Mouse (Mus musculus) erythroid progenitor cell, adult 5-6 weeks (primary cell): ENCODE measurements around the gene Ncmap. TPM values are rescaled to one million over a fixed set of nuclear protein-coding genes. Genes with fewer than 3 reads are reported as not detected.
"Not testable (repeated sequence)": the region's sequence is repeated elsewhere in the genome, so short reads cannot be mapped to it uniquely, and the experiment has no call there.

Experiments
- ATAC-seq: replicated peaks from 2 replicates; pipeline ENCODE4 v1.8.0; 2016; ENCODE audit warnings: moderate number of reproducible peaks, mild to moderate bottlenecking, moderate TSS enrichment, inconsistent platforms; ENCODE audit not compliant: poor library complexity, low FRiP score, severe bottlenecking
- total RNA-seq, 2 experiments: library from RNA; stranded (forward) in 1 of 2; stranded (reverse) in 1 of 2; fragments of 150-400 nt in 1 of 2; fragments of 186-747, 209-891 nt in 1 of 2; gene quantifications; 2 replicates each; pipeline versions ENCODE4 v1.2.3 to v1.2.4; 2015 to 2017; ENCODE audit warnings: low replicate concordance in 2 of 2

Gene Ncmap
- total RNA-seq, 2 experiments from 2014 or later, result not detected

DNA sequence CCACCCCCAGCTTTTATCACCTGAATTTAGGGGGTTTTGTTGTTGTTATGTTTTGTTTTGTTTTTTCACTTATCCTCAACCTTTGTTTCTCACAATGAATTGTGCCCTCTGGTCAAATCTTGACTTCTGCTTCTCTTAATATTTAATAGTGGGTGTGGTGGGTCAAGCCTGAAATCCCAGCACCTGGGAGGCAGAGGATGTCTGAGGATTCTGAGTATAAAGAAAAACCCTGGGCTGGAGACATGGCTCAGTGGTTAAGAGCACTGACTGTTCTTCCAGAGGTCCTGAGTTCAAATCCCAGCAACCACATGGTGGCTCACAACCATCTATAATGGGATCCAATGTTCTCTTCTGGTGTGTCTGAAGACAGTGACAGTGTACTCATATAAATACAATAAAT lies 43.3 kb downstream of the Ncmap start:
- not testable (repeated sequence) for ATAC-seq

DNA sequence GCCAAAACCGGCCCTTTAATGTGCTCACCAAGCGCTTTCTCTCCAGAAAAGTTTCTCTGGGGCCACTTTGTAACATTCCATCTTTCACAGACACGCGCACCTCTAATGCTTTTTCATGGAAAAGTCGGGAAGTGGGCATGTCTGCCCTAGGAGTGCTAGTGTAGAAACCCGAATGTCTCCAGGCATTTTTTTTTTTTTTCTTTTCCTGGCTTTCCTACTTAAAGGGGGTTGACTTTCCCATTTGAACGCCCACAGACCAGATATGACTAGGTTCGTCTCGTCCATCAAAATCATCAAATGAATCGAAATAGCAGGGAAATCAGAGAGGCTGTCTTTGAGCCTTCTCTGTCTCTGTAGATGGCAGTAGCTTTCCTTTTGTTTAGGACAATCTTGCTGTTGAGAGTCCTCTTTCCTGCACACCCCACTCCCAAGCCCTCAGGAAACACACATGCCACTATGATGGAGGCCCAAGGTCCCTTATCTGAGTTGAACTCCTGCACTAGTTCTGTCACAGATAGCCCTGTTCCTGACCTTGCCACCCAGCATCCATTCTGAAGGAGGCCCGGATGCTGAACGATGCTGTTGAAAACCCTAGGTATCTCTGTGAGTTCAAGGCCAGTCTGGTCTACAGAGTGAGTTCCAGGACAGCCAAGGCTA lies 44.1 kb downstream of the Ncmap start:
- ATAC-seq, result peak; percentile 59

DNA sequence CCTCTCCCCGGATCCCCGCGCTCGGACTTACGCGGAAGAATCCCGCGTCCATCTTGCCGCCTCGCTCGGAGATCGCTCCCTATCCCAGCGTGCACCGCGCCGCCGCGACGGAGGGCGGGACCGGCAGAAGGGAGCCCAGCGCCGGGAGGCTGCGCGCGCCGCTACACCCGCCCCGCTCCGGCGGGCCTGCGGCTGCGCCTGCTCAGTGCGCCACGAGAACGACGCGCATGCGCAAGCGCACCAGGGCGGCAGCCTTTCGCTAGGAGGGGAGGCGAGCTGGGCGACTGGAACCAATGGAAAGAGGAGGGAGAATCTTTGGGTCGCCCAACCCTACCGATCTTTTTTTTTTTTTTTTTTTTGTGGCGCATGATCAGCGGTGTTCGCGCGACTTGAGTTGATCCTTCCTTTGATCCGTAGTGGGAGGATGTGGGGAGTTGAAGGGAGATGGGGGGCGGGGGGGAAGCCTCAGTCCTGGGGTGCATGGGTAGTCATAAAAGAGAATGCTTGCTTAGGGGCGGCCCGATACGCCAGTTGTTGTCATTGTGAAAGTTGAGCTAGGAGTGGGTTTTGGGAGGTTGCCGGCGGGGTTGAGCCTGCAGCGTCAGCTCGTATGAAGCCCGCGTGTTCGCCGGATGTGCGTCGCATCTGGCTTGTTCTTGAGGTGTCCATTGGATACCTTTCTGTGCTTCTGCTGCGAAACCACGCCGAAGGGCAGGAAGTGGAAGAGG lies 44.8 kb downstream of the Ncmap start, which contains the start of gene Srrm1:
Gene Srrm1, minus strand, starts transcription at position 256 of the 728 bp plus-strand sequence.
- peak; percentile 84 for ATAC-seq

DNA sequence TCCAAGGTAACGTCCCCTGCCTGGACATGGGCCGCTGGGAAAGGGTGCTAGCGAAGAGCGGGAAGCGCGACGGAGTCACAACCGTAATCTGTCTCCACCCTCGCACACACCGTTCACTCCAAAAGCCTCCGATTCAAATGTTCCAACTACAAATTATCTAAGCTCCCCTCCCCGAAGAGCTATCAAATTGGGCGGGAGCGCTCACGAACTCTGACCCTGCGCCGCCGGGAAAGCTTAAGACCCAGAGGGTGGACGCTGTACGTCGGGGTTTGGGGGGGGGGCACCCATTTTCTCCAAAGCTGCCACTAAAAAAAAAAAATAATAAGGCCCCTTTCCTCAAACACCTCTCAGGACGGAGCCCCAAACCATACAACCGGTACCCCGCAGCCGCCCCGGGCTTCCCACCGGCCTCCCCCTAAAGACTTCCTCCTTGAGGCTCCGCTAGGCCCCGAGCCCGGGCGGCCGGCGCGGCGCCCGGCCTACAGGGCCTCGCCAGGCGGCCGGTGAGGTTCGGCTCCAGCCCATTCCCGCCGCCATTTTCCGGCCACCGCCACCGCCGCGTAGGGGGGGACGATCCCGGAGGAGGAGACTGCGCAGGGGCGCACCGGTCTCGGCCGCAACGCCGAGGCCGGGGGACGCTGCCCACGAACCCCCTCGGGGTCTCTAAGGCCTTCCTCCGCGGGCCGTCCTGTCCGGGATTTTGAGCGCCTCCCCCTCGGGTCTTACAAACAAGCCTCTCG lies 45.5 kb downstream of the Ncmap start:
- peak; percentile 65 for ATAC-seq

DNA sequence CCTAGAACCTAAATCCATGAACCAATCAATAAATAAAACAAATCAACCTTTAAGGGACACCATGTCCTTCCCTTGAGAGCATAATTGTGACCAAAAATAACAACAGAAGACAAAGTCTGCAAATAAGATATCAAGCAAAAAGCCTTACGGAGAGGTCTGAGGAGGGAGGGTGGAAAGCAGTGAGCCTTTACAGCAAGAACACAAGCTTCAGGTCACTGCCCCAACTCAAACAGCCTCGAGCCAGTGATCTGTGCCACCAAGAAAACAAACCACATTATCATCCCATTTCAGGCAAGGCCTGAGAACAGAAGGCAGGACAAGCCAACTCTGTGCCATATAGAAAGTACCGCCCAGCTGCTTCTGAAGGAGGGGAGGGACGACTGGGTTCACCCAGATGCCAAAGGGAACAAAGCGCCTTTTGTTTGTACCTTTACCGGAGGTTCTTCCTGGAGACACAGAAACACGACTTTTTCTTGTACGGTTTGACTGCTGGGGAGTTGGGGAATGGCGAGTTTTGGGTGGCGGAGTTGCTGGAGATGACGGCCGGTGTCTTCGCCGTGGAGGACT lies 60.6 kb downstream of the Ncmap start:
- no peak for ATAC-seq

DNA sequence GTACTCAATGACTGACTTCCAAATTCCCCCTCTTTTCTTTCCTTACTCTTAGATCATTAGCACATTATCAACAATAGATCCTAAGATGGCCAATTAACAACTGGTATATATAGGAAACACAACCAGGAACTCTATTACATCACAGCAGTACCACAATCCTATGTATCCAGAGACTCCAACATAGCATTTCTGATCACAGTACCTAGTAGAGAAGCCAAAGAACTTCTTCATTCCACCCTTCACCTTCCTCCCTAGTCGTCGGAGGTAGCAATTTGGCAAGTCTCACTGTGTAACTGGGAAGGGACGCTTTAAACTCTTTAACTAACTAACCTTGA lies 62.0 kb downstream of the Ncmap start:
- ATAC-seq, result no peak

DNA sequence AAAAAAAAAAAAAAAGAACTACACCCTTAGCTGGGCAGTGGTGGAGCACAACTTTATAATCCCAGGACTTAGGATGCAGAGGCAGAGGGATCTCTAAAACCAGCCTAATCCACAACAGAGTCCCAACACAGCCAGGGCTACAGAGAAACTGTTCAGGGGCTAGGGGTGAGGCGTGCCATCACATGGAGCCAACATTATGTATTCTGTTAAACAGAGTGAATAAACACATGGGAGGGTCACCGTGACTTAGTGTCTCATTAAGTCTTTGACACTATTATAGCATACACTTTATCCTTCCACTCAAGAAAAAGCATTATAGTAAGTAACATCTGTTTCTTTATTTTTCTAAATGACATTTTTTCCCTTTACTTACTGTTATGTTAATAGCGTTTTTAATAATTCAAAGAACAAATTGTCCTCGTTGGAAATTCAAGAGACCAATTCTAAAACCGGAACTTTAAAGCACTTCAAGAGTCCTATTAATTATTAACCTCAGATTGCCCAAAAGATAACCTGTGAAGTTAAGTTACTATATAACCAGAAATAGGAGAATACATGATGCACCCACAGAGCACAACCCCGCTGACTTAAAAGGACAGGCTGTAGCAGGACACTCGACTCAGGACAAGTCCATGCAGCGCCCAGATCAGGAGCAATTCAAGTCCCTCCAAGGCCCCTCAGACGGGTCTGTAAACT lies 62.6 kb downstream of the Ncmap start:
- no peak for ATAC-seq

DNA sequence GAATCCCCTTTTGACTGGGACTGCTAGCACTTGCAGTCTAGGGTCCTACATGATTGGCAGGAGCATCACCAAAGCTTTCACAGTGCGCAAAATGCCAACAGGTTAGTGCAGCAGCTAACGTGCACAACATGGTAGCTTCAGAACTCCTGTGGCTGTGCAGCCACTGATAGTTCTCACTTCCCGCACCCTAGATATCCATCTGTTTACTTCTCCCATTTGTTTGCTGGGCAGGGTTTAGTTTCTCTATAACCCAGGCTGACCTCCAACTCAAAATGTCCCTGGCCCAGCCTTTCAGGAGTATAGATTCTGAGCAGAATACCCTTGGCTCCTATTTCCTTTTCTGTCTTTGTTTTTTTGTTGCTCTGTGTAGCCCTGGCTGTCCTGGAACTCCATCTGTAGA lies 71.6 kb downstream of the Ncmap start:
- ATAC-seq, result no peak

DNA sequence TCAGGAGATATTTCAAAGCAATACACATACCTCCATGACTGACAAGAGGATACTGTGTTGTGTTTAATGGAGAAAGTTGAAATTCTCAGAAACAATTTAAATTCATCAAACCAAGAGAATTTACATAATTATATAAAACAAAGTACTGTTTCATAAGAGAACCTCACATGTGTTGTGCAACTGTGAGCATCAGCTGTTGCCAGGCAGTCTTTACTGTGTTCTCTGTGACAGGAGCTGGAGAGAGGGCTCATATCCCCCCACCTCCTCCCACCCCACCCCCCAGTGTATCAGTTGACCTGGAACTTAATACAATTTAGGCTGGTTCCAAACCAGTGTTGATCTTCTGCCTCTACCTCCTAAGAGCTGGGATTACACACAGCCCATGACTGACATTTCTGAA lies 72.0 kb downstream of the Ncmap start:
- ATAC-seq, result no peak

DNA sequence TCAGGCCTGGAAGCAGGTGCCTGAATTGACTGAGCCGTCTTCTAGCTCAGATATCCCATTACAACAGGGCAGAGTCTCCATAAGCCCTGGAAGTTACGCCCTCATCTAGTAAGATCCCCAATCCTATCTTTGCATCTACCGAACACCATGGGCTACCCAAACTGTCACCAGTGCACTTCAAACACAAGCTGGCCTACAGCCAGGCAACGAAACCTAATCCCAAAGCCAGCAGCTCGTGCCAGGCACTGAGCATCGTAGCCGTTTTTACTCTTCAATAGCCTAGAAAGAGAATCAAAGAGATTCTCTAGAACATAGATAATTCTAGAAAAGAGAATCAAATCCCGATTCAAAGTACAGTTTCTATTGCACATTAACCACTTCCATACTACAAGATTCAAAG lies 75.0 kb downstream of the Ncmap start:
- ATAC-seq, result no peak

Other genes with a start within 250 kb of the Ncmap start
- gene Clic4, start 125.4 kb downstream of the Ncmap start, total RNA-seq (2015; ENCODE audit: low replicate concordance), result 121 and 125 TPM in 2 replicates
- gene Clic4, start 125.4 kb downstream of the Ncmap start, total RNA-seq (2017; ENCODE audit: low replicate concordance), result 139 and 144 TPM in 2 replicates
- gene Srrm1, start 44.9 kb downstream of the Ncmap start, total RNA-seq (2015; ENCODE audit: low replicate concordance), result 418 and 448 TPM in 2 replicates
- 382 and 462 TPM in 2 replicates for gene Srrm1, start 44.9 kb downstream of the Ncmap start, total RNA-seq (2017; ENCODE audit: low replicate concordance)
- 8.0 and 10.8 TPM in 2 replicates for gene Rcan3, start 35.6 kb upstream of the Ncmap start, total RNA-seq (2015; ENCODE audit: low replicate concordance)
- gene Rcan3, start 35.6 kb upstream of the Ncmap start, total RNA-seq (2017; ENCODE audit: low replicate concordance), result 8.5 and 9.1 TPM in 2 replicates
- not detected in 2 replicates for gene Stpg1, start 96.6 kb upstream of the Ncmap start, total RNA-seq (2015; ENCODE audit: low replicate concordance)
- not detected in 2 replicates for gene Stpg1, start 96.6 kb upstream of the Ncmap start, total RNA-seq (2017; ENCODE audit: low replicate concordance)
- 7.1 and 7.9 TPM in 2 replicates for gene Nipal3, start 96.8 kb upstream of the Ncmap start, total RNA-seq (2015; ENCODE audit: low replicate concordance)
- gene Nipal3, start 96.8 kb upstream of the Ncmap start, total RNA-seq (2017; ENCODE audit: low replicate concordance), result 8.5 and 17.2 TPM in 2 replicates
- not detected in 2 replicates for gene Grhl3, start 175.4 kb upstream of the Ncmap start, total RNA-seq (2015; ENCODE audit: low replicate concordance)
- gene Grhl3, start 175.4 kb upstream of the Ncmap start, total RNA-seq (2017; ENCODE audit: low replicate concordance), result not detected in 2 replicates